Mouse (Mus musculus): ENCODE measurements around the gene Sptbn1.

The Sptbn1 gene

DNA sequence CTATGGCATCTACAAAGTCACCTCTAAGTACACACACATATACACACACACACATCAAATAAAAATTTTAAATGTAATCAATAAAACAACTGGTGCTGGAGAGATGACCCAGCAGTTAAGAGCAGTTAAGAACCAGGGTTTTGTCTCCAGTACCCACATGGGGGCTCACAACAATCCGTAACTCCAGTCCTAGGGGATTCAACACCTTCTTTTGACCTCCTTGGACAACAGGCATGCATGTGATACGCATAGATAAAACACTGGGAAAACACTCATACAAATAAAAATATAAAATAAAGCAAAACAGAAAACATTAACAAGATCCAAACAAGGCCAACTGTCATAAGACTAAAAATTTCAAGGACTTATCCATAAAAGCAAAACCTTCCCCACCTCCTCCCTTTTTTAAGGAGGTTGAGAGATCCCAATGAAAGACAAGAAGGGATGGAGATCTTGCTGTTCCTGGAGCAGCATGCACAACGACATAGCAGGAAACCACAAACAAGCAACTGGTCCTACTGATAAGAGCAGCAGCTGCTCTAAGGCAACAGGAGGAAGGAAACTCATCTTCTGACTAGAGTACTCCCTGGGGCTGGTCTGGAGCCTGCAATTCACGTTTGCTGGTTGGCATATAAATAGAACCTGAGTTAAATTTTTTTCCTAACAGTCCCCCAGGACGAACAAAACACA is 102.0 kb downstream of the Sptbn1 start:
- DNase-seq (ENCODE audit: low spot score) = peak; percentile 80

DNA sequence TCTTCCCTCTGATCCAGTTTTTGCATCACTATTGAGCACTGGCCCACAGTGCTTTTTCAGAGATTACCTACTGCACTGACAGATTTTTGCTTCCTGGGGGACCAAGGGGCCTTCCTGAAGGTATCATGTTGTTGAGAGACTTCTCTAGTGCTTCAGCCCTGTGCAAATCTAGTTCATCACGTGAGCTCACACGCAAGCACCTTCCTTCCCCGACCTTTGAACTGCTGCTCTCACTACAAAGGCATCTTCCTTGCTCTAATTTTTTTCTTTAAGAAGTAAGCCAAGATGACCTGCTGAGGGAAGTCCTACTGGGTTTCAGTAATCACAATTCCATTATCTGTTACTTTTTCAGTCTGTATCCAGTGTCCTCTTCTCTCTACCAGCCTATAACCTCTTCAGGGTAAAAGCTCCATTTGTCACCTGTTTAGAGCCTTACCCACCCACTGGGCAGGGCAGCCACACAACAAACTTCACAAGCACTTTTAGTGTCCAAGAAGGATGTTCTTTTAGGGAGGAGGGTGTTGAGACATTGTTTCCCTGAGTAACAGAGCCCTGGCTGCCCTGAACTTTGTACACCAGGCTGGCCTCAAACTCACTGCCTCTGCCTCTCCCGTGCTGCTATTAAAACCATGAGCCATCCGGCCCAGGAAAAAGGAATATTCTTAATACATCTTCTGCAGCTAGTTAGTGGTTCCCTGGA is 103.3 kb downstream of the Sptbn1 start:
- no peak for DNase-seq (ENCODE audit: low spot score)

DNA sequence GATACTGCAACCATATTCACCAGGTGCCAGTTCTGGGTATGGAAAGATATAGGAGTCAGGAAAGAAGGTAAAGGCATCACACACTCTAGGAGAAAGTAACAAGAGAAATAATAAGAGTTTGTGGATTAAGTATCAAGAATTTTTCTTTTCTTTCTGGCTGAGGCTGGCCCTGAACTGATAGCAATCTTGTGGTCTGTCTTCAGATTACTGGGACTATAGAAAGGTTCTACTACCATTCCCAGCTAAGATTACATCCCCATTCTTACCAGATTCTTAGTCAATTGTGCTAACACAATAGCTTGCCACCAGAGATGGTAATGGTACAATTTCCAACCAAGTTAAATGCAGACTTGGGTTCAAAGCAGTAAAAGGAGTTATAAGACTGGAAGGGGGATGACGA is 104.1 kb downstream of the Sptbn1 start:
- DNase-seq (ENCODE audit: low spot score) = no peak

DNA sequence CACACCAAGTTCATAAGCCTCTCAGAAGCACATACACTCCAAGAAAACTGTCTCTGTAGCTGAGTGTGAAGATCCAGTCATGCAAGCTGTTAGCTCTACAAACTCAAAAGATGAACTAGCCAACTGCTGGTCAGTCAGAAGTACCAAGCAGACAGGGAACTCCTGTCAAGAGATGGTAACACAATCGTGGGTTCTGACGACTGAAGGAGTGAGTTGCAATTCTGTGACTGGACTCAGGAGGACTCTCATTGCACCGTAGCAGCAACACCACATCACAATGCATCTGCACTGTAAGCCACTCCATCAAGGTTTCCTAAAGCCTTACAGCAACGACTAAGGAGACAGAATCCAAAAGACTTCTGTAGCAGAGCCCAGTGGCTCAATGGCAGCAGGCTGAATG is 104.9 kb downstream of the Sptbn1 start:
- DNase-seq (ENCODE audit: low spot score) = no peak

DNA sequence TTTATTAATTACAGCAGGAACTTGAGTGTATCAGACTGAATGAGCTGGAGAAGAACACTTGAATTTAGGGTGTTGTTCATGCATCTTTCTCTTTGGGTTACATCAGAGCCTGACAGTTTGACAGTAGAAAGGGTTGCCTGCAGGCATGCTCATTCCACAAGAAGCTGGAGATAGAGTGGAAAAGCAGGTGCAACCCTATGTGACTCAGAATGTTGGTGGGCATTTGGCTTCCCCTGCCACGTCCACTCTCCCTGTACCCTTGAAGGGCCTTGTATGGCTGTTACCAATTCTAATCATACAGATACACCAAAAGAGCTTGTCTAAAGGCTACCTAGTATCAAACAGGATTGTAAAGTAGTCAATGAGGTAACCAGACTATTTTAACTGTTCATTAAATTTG is 106.2 kb downstream of the Sptbn1 start:
- DNase-seq (ENCODE audit: low spot score) = no peak

DNA sequence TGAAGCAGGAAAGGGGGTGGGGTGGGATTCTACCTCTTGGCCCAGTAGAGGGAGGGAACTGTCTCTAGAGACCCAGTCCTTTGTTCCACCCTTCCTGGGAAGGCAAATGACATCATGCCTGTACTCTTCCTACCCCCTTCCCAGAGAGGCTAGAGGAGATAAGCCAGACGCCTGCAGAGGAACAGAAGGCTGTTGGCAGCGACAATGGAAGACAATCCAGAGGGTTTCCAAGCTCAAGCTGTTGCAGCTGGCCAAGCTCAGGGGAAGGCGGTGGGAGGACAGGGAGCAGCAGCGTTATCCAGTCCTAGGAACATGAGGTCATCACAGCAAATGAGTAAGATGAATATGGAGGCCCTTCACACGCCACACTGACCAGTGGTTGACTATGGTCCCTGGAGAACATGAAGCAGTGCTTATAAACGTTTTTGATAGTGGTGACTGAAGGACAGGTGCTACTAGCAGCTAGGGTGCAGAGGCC is 106.8 kb downstream of the Sptbn1 start:
- no peak for DNase-seq (ENCODE audit: low spot score)

DNA sequence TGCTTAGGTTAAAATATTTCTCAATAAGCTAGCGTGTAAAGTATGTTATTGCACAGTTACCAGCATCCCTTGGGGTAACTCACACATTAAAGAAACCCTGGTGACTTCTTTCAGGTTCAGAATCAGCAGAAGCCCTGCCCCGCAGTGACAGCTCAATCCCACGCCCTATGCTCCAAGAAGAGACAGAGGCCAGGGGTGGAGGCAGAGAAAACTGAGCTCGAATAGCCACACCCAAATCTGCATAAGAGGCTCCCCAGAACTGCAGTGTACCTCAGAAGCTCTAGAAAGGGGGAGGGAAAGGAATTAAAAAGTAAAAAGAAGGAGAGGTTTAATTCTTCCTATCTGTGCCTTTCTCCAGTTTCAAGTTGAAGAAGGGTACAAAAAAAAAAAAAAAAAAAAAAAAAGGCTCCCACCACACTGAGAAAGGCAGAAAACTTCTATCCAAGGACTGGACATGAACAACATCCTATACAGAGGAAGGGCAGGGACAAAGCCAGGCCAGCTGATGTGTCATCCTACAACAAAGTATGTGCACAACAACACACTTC is 107.3 kb downstream of the Sptbn1 start:
- peak; percentile 63 for DNase-seq (ENCODE audit: low spot score)

DNA sequence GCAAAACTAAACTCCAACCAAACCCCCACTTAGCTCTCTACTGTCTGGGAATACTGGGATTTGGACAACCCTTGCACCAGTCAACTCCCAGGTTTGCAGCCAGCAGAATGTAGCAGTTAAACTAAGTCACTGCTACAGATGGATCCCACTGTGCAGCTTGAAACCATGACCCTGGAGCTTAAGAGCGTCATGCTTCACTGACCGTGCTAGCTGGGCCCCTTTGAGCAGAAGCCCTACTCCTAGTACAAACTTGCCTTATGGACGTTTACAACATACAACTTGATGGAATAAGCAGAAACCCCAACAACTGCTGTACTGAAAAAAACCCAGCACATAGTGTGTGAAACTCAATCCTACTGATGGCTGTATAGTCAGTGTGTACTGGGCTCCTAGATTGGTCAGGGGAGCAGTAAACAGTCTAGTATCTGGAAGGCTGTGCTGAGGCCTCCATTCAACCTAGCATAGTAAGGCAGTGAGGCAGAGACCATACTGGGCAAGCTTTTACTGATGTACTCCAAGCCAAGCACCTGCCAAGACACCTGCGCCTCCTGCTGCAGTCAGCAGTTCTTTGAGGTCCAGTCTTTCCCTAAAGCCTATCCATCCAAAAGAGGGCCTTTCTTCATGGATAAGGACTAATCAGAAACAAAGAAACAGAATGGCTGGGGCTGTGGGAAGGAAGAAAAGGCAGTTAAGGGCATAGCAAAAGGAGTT is 108.3 kb downstream of the Sptbn1 start:
- DNase-seq (ENCODE audit: low spot score) = no peak

DNA sequence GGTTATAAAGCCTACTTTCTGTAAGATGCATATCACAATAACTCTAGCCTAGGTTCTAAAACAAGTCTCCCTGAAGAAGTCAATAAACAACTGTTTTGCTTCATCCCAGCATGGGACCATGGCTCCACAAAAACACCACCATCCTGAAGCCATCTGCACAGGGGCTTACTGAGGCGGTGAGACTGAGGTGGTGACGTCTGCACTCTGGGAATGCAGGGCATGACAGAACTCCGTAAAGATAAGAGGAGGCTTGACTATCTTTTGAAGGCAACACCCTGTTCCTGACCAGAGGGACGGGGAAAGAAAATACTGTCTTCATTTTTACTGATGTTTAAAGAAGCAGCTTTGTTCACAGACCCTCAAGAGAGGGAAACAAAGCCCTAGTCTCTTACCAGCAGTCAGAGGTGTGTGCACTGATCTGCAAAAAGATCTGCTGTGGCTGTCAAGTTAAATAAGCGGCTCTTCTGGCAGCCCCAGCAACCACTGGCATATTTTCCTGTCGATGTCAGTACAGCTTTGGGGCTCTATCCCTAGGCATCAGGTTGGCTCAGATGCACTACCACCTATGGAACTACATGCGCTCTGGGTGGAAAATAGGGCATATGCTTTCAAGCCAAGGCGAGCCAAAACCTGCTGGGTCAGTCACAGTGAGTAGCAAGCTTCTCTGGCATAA is 109.8 kb downstream of the Sptbn1 start:
- DNase-seq (ENCODE audit: low spot score) = peak; percentile 47

DNA sequence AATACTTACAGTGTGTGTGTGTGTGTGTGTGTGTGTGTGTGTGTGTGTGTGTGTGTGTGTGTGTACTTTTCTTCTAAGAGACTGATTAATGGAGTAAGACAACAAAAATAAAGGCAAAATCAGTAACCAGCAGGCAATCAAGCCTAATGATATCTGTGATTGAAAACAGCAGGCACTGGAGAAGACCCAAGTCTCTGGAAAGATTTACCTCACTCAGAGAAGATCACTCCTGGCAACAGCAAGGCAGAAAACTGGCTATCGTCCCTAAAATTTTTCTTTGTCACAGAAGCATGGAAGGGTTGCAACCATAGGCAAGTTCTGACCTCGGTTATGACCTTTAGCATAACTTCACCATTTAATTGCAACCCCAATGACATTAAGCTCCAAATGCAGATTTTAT is 112.1 kb downstream of the Sptbn1 start:
- DNase-seq (ENCODE audit: low spot score) = no peak

DNA sequence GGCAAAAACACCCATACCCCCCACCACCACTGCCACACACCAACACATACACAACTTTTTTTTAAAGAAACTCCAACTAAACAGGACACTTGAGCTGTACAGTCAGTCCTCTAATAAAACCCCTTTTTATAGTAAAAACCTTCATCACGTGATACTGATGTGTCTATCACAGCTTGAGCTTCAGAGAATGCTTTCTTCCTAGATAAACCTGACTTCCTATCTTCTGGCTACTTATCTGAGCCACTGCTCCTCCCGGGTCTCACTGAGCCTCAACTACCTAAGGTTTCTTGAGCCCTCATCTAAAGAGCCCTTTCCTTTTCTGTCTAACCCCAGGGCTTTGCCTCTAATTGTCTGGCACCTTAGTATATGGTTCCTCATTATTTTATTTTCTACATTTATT is 113.0 kb downstream of the Sptbn1 start:
- no peak for DNase-seq (ENCODE audit: low spot score)

DNA sequence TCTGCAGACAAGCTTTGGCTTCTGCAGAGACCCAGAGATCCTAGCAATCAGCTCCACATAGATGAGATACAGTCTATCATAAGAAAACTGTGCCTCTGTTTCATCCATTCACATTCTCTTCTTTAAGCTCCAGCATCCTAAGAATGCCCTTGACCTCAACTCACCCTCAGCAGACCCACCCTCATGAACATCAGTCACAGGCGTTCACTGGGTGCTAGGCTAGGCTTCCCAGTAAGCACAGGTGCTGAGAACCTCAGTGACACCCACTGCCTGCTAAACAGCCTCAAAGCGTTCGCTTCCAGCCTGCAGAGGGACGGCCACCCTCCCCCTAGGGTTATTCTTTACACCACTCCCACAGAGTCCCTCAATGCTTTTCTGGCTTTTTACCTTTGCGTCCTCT is 119.1 kb downstream of the Sptbn1 start:
- DNase-seq (ENCODE audit: low spot score) = no peak

DNA sequence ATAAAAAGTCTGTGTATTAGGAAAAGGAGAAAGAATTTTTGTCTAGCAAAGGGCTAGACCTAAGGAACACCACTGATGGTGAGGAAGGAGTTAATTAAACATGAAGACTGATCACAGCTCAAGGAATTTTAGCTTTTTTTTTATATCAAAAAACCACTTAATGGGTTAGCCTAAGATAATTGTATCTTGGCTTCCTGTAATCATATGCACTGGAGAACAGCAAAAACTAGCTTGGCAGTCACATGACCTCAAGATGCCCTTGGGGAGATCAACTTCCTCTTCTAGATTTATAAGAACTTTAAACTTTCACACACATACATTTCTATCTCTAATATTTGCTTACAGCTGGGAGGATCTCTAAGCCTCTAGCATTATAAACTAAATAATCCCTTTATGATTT is 119.6 kb downstream of the Sptbn1 start:
- no peak for DNase-seq (ENCODE audit: low spot score)

DNA sequence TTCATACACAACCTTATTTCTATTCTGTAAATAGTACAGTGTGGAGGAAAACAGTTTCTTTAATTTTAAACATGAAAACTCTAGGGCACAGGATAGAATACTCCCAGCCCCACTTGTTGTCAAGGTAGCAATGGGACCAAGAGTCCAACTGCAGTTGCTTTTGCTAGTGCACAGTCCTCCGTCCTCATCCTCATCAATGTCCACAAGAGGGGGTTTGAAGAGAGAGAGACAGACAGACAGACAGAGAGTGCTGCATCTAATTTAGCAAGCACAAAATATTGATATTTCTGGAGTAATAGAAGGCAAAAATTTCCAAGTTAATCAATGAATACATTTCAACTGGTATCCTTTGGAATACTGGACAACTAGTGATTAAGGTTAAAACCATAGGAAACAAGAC is 120.1 kb downstream of the Sptbn1 start:
- no peak for DNase-seq (ENCODE audit: low spot score)

DNA sequence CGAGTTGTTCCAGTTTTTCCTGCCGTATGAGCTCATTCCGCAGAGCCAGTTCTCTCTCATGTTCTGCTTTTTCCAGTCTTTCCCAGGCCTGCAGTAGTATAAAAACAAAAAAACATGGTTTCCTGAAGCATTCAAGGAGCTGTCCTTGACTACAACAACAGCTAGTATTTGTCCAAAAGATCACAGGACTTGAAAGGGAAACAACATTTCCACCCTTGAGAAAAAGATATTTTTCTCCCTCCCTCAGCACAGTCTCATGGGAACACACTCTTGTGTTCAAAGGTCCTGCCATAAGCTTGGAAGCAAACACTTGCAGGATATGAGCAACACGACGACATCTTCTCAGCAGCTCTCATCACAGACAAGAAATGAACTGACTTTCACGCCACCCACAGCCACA is 124.9 kb downstream of the Sptbn1 start:
- no peak for DNase-seq (ENCODE audit: low spot score)

DNA sequence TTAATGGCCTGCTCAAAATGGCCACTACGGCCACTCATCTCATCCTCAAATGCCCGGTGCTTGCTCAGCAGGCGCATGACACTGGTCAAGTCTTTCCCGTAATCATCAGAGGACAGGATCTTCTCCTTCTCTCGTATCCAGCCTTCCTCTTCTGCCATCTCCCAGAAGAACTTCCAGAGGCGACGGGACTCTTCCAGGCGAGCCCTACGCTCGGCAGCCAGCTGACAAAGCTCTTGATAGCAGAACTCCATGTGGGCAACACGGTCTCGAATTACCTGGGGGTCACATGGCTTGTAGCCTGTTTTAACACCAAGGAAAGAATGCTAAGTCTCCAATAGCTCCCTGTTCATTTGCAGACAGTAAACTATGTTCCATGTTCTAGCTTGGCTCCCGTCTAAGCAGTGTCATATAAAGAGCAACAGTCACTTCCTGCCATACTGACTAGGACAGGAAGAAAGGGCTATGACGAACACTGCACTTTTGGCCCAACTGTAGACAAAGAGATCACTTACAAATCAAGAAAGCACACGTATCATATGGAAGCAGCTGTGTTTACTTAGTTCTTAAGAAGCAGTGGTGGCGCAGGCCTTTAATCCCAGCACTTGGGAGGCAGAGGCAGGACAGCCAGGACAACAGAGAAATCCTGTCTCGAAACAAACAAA is 128.7 kb downstream of the Sptbn1 start:
- no peak for DNase-seq (ENCODE audit: low spot score)

DNA sequence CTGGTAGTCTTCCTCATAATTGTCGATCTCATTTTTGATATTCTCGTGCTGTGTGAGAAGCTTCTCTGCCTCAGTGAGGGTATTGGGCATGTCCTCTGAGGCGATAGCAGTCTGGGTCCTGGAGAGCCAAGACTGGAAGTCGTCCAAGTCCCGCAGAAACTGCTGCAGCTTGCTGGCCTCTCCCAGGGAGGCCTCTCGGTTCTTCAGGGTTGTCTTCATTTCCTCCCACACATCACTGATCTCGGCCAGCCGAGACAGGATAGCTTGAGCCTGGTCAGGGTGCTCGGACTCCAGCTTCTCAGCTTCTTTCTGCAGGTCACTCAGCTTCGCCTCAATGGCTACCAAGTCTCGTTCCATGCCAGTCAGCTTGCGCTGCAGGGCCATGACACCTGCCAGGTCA is 130.9 kb downstream of the Sptbn1 start:
- DNase-seq (ENCODE audit: low spot score) = no peak

DNA sequence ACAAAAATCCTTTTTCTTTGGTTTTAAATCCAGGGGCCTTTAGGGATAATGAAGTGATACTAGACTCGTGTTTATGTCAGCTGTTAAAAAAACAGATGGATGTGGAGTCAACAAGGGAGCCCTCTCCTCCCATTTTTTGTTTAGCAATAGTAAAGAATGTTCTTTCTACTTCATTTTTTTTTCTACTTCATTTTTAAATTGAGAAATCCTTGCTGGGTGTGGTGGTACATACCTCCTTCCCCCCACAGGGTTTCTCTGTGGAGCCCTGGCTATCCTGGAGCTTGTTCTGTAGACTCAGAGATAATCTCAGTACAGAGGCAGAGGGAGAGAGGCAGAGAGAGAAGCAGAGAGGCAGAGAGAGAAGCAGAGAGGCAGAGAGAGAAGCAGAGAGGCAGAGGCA is 133.9 kb downstream of the Sptbn1 start:
- DNase-seq (ENCODE audit: low spot score) = no peak

DNA sequence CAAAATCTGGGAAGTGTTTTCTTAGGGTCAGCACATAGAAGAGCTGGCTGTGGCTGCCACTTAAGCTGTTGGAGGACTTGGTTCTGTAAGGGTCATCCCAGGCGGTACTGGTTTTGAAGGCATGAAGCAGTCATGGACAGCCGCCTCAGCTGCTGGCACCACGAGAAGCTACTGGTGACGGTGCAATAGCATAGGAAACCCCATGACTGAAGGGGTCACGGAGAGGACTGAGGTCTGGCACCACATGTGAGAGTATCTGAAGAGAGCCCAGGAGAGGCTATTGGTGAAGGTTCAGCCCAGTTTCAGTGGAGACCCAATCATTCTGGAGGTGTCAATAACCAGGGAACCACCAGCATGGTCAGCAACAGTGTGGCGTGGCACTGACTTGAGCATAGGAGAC is 135.4 kb downstream of the Sptbn1 start:
- DNase-seq (ENCODE audit: low spot score) = no peak

DNA sequence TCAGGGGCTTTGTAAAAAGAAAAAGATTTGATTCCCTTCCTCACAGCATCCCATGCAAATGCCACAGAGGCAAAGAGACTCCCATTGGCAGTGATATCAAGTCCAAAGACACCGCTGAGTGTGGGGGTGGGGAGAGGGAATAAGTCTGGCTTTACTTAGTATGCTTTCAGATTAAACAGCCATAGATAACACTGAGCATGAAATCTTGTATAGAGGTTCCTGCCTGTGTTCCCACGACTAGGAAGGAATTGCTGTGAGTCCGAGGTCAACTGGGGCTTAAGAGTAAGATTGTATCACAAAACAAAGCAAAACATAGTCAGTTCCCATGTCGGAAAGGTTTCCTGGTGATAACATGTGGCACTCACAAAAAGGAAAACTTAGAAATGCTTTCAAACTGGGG is 136.3 kb downstream of the Sptbn1 start:
- DNase-seq (ENCODE audit: low spot score) = no peak

DNA sequence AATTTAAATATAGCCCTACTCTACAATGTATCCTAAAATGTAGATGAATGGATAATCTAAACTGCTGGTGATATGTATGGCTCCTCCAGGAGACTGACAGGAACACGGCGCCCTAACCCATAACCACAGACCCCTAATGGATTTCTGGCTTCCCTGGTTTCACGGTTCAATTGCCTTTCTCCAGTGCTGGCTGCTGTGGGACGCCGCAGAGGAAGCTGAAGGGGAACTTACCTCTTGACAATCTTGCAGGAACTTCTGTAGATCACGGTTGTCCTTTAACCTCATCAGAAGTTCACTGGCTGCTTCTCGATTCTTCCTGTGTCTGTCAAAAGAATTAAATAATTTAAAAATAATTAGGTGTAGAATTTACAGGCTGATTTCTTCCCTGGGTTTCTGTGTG is 138.6 kb downstream of the Sptbn1 start:
- DNase-seq (ENCODE audit: low spot score) = no peak

DNA sequence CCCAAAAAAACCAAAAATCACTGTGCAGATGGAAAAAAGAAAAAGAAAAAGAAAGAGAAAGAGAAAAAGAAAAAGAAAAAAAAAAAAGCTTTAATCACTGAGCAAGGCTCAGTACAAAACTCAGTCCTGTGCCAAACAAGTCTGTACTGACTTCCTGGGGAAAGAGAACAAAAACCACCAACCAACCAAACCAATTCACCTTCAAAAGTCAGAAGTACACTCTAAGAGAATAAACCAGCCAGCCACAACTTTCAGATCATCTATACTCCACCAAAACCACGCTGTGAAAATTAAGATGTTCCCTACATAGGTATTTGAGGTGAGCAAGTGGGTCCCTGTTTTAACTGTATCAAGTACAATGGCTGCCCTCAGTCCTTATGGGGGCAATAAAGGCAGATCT is 141.1 kb downstream of the Sptbn1 start:
- DNase-seq (ENCODE audit: low spot score) = no peak
